Mouse (Mus musculus) ES-Bruce4 (cell line): ENCODE data around the gene Trio. TPM values are rescaled to one million over a fixed set of nuclear protein-coding genes. Genes with fewer than 3 reads are reported as not detected.

Experiments
- H3K27ac ChIP-seq: 2 replicates; pipeline ENCODE4 v1.5.1; 2012; ENCODE audit warnings: low read length, inconsistent platforms; ENCODE audit not compliant: insufficient read depth
- H3K27me3 ChIP-seq: 2 replicates; pipeline ENCODE4 v1.6.1; 2012; ENCODE audit warnings: mild to moderate bottlenecking, low read length, inconsistent platforms; ENCODE audit not compliant: control insufficient read depth, poor library complexity, insufficient read depth, severe bottlenecking
- H3K36me3 ChIP-seq: 2 replicates; pipeline ENCODE4 v1.6.1; 2012; ENCODE audit warnings: inconsistent platforms, mild to moderate bottlenecking, low read length, moderate library complexity; ENCODE audit not compliant: control insufficient read depth, poor library complexity, insufficient read depth, severe bottlenecking
- H3K4me1 ChIP-seq: one replicate; pipeline ENCODE4 v1.8.1; 2011; ENCODE audit warnings: low read length; ENCODE audit not compliant: control insufficient read depth, insufficient read depth
- H3K4me3 ChIP-seq: 2 replicates; pipeline ENCODE4 v1.5.1; 2011; ENCODE audit warnings: low read depth, mild to moderate bottlenecking, low read length
- H3K9ac ChIP-seq: 2 replicates; pipeline ENCODE4 v1.6.1; 2012; ENCODE audit warnings: low read depth, mild to moderate bottlenecking, inconsistent platforms; ENCODE audit not compliant: poor library complexity, severe bottlenecking
- H3K9me3 ChIP-seq: replicated peaks from 2 replicates; pipeline ENCODE4 v1.6.1; 2012; ENCODE audit warnings: mild to moderate bottlenecking, low read length, inconsistent platforms; ENCODE audit not compliant: control insufficient read depth, poor library complexity, insufficient read depth, severe bottlenecking
- CTCF ChIP-seq: IDR thresholded peaks from one replicate; pipeline ENCODE4 v1.8.1; 2011; ENCODE audit warnings: low read depth, low read length
- EP300 ChIP-seq: IDR thresholded peaks from 2 replicates; pipeline ENCODE4 v1.6.1; 2011; ENCODE audit warnings: low read depth, low read length; ENCODE audit not compliant: insufficient read depth
- POLR2A ChIP-seq: IDR thresholded peaks from one replicate; pipeline ENCODE4 v1.8.1; 2011; ENCODE audit warnings: low read length; ENCODE audit not compliant: insufficient read depth
- polyA plus RNA-seq: library from polyadenylated mRNA; stranded (reverse); fragments of >200 nt; gene quantifications from 2 replicates; pipeline ENCODE4 v1.2.4, GENCODE M21; 2011; ENCODE audit warnings: low read depth; ENCODE audit not compliant: missing spikeins, insufficient read depth, insufficient read length

The Trio gene
- polyA plus RNA-seq, 1 experiment, result 62.2 TPM

DNA sequence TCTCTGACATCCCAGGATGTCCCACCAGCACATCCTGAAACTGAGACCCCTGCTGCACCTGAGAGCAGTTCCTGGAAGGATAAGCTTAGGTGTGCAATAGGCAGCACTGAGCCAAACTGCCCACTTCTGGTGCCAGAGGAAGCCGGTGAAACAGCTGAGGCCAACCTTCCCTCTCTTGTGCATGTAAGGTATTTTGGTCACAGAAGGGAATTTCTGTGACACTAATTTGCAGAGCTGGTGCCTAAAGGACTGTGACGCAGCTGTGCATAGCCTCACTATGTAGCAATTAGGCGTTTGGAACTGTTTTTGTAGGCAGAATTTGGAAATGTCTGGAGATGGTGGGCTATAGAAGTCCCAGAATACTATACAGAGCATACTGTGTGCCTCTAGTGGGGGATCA is 264.2 kb downstream of the Trio start:
- H3K27me3 ChIP-seq, result no peaks in the 10 kb centered on the region
- H3K9ac ChIP-seq, result no peak overlapping the region
- no peak overlapping the region for H3K27ac ChIP-seq
- TF ChIP-seq POLR2A, result no peak
- TF ChIP-seq EP300, result no peak
- no peak for TF ChIP-seq CTCF
- H3K4me3 ChIP-seq, result no peak overlapping the region
- H3K36me3 ChIP-seq, result no peaks in the 10 kb centered on the region
- H3K4me1 ChIP-seq, result no peaks in the 10 kb centered on the region
- no peaks in the 10 kb centered on the region for H3K9me3 ChIP-seq

DNA sequence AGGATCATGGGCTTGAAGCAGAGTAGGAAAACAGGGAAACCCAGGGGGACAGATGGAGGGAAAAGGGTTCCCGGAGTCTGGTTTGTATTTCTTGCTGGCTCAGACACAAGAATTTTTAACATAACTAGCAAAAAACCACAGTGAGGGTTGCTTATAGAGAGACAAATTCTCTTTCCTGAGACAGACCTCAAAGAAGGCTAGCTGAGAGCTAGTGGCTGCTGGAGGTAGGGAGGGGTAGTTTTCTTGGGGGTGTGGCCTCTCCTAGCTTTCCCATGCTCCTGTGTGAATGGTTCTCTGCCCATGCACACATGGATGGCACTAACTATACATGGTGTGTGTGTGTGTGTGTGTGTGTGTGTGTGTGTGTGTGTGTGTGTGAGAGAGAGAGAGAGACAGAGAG is 265.0 kb downstream of the Trio start:
- Histone ChIP-seq H3K4me1 (no peaks in the 10 kb centered on the region), H3K27me3 (no peaks in the 10 kb centered on the region), H3K27ac (no peak overlapping the region), H3K4me3 (no peak overlapping the region), H3K9ac (no peak overlapping the region), H3K36me3 (no peaks in the 10 kb centered on the region), H3K9me3 (no peaks in the 10 kb centered on the region)
- TF ChIP-seq CTCF, result no peak
- no peak for TF ChIP-seq EP300
- TF ChIP-seq POLR2A, result no peak

DNA sequence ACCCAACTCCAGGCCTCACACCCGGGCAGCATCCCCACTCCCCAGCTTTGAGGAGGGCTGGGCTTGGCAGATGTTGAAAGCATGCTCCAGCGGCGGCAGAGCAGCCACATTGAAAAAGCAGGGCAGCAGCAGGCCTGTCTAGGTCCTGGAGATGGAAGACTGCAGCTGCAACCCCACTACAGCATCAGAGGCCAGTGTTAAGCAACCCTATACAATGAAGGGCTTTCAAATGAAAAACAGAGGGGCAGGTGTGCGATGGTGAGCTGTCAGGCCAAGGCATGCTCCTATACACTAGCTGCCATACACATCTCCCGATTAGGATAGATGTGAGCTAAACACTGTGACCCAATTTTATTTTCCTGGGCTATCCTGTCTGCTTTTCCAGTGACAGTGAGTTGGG is 265.8 kb downstream of the Trio start:
- no peak overlapping the region for H3K9ac ChIP-seq
- no peaks in the 10 kb centered on the region for H3K27me3 ChIP-seq
- TF ChIP-seq EP300 (no peak), CTCF (no peak), POLR2A (no peak)
- no peaks in the 10 kb centered on the region for H3K9me3 ChIP-seq
- H3K27ac ChIP-seq, result no peak overlapping the region
- no peaks in the 10 kb centered on the region for H3K36me3 ChIP-seq
- H3K4me1 ChIP-seq, result no peaks in the 10 kb centered on the region
- H3K4me3 ChIP-seq, result no peak overlapping the region

DNA sequence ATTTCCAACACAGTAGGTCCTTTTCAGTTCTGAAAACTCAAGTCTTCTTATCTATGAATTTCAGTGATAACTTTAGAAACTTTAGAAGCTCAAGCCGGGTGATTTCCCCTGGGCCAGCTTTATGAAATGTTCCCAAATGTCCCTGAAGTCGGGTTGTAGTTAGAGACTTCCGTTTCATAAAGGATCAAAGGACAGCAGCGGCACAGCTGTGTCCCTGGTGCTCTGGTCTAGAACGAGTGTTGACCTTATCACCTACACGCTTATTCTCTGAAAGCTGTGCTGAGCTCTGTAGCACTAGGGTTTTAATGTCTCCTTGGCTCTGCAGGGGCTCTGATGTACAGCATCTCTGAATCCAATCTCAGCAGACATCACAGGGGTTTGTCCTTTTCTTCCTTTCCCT is 267.0 kb downstream of the Trio start:
- H3K27ac ChIP-seq, result no peak overlapping the region

DNA sequence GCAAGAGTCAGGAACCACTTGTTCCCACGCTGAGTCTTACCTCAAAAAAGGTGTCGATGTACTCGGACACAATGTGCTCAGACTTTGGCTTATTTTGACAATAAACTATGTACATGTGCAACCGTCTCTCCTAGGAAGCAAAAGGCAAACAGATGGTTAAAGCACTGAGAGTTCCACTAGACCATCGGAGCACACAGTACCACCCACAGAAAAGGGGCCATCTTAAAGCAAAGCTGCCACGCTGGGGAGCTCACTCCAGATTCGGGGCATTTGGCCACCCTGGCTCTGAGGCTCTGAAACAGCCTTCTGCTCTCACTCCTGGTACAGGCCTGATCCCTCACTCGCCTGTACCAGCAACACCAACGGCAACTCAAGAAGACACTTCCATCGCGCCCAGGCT is 269.2 kb downstream of the Trio start:
- H3K4me3 ChIP-seq, result no peak overlapping the region
- no peaks in the 10 kb centered on the region for H3K27me3 ChIP-seq
- H3K9me3 ChIP-seq, result no peaks in the 10 kb centered on the region
- no peaks in the 10 kb centered on the region for H3K4me1 ChIP-seq
- no peak for TF ChIP-seq POLR2A
- H3K36me3 ChIP-seq, result no peaks in the 10 kb centered on the region
- no peak overlapping the region for H3K9ac ChIP-seq
- no peak overlapping the region for H3K27ac ChIP-seq

More for the DNA sequence above, 267.0 kb downstream of the Trio start:
- TF ChIP-seq EP300, result no peak
- TF ChIP-seq POLR2A, result no peak
- TF ChIP-seq CTCF, result no peak
- H3K4me3 ChIP-seq, result no peak overlapping the region
- no peak overlapping the region for H3K9ac ChIP-seq
- no peaks in the 10 kb centered on the region for H3K4me1 ChIP-seq
- H3K36me3 ChIP-seq, result no peaks in the 10 kb centered on the region
- no peaks in the 10 kb centered on the region for H3K27me3 ChIP-seq
- no peaks in the 10 kb centered on the region for H3K9me3 ChIP-seq

DNA sequence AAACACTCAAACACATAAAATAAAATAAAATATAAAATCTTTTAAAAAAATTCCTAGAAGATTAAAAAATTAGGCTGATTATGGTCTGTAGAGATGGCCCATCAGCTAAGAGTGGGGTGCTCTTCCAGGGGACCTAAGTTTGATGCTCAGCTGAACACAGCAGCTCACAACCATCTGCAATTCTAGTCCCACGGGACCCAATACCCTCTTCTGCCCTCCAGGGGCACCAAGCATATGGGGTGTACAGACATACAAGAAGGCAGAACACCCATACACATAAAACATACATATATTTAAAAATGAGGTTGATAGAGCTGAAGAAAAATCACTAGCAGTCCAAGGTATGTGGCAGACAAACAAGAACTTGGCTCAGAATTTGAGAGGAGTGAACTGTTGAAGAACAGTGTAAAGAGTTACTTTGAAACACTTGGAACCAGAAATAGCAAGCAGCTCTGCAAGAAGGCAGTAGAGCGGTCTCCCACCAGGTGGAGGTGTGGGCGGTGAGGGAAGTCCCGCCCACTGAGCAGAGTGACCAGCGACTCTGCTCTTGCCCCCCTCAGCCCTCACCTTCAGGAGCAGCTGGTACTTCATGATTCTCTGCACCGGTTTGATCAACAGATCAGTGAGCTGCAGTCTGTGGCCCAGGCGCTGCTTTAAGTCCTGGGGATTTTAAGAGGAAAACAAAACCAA is 270.9 kb downstream of the Trio start:
- H3K4me1 ChIP-seq, result no peaks in the 10 kb centered on the region
- H3K9me3 ChIP-seq, result no peaks in the 10 kb centered on the region
- H3K36me3 ChIP-seq, result no peaks in the 10 kb centered on the region
- no peak overlapping the region for H3K9ac ChIP-seq
- no peak overlapping the region for H3K27ac ChIP-seq
- no peak overlapping the region for H3K4me3 ChIP-seq
- TF ChIP-seq CTCF (no peak), POLR2A (no peak), EP300 (no peak)
- no peaks in the 10 kb centered on the region for H3K27me3 ChIP-seq

DNA sequence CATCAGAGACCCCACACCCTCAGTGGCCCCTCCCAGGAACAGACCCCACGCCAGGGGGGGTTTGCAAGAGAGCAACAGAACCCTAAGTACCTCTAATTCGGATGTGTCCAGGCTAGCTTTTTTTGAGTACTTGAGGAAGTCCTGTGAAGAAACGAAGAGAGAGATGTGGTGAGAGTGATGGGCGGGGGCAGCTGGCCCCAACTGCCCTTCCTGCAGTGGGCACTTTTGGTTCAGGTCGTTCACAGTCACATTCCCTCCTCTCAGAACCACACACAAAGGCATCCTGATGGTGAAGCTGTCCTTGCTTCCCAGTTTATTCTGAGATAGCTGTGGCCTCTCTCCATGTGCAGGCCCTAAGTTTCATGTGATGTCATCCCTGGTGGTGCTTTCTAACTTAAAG is 271.7 kb downstream of the Trio start:
- TF ChIP-seq EP300, result no peak
- no peak for TF ChIP-seq POLR2A
- no peak for TF ChIP-seq CTCF
- Histone ChIP-seq H3K27ac (no peak overlapping the region), H3K9me3 (no peaks in the 10 kb centered on the region), H3K9ac (no peak overlapping the region), H3K4me1 (no peaks in the 10 kb centered on the region), H3K27me3 (no peaks in the 10 kb centered on the region), H3K4me3 (no peak overlapping the region), H3K36me3 (no peaks in the 10 kb centered on the region)
